Mouse (Mus musculus) MEL (cell line): ENCODE measurements at regions not wholly inside any gene's neighbourhood (a gene's known extent, or its start where the extent isn't known, plus 50 kb on each side); places are given as distances from the start of the nearest gene placed in this dataset.

Experiments
- DNase-seq: peaks from one replicate; pipeline ENCODE4 v3.0.0; 2011; ENCODE audit warnings: low read depth, low spot score
- H3K27ac ChIP-seq: 2 replicates; pipeline ENCODE4 v1.5.1; 2012; ENCODE audit warnings: low read depth, mild to moderate bottlenecking, control low read depth, low read length, moderate library complexity; ENCODE audit not compliant: control insufficient read depth
- H3K27me3 ChIP-seq, 2 experiments: fragments of 150-350 bp in 1 of 2; sonication (generic) in 1 of 2; 2 replicates each; pipeline ENCODE4 v1.6.1; 2012; ENCODE audit warnings: low read length in 2 of 2, mild to moderate bottlenecking in 2 of 2, improper control_type of control experiment in 1 of 2, moderate library complexity in 1 of 2; ENCODE audit not compliant: insufficient read depth in 2 of 2, control insufficient read depth in 1 of 2
- H3K36me3 ChIP-seq, 2 experiments: 2 replicates each; pipeline ENCODE4 v1.6.1; 2012 to 2014; ENCODE audit warnings: low read length in 2 of 2, improper control_type of control experiment in 1 of 2, inconsistent platforms in 1 of 2, mild to moderate bottlenecking in 1 of 2; ENCODE audit not compliant: insufficient read depth in 2 of 2, control insufficient read depth in 1 of 2
- H3K4me1 ChIP-seq, 2 experiments: fragments of 150-350 bp in 1 of 2; sonication (generic) in 1 of 2; 2 replicates each; pipeline ENCODE4 v1.6.1; 2012; ENCODE audit warnings: low read length in 2 of 2, improper control_type of control experiment in 1 of 2, mild to moderate bottlenecking in 1 of 2; ENCODE audit not compliant: insufficient read depth in 2 of 2, control insufficient read depth in 1 of 2
- H3K4me3 ChIP-seq, 2 experiments: fragments of 150-350 bp in 1 of 2; sonication (generic) in 1 of 2; 2 replicates each; pipeline ENCODE4 v1.5.1; 2012; ENCODE audit warnings: low read depth in 2 of 2, low read length in 2 of 2, mild to moderate bottlenecking in 2 of 2, moderate library complexity in 2 of 2, control low read depth in 1 of 2, improper control_type of control experiment in 1 of 2; ENCODE audit not compliant: control insufficient read depth in 1 of 2, insufficient read depth in 1 of 2
- H3K79me2 ChIP-seq: 2 replicates; pipeline ENCODE4 v1.6.1; 2012; ENCODE audit warnings: mild to moderate bottlenecking, low read length, moderate library complexity; ENCODE audit not compliant: control insufficient read depth, poor library complexity, insufficient read depth
- H3K9ac ChIP-seq: 2 replicates; pipeline ENCODE4 v1.6.1; 2012; ENCODE audit warnings: low read depth, mild to moderate bottlenecking, control low read depth, low read length, moderate library complexity; ENCODE audit not compliant: control insufficient read depth, poor library complexity, severe bottlenecking
- H3K9me3 ChIP-seq: fragments of 150-350 bp; sonication (generic); replicated peaks from 2 replicates; pipeline ENCODE4 v1.6.1; 2012; ENCODE audit warnings: mild to moderate bottlenecking, low read length, improper control_type of control experiment, moderate library complexity; ENCODE audit not compliant: insufficient read depth
- BHLHE40 ChIP-seq: IDR thresholded peaks from 2 replicates; pipeline ENCODE4 v1.6.1; 2012; ENCODE audit warnings: low read depth, mild to moderate bottlenecking, inconsistent platforms, low read length, improper control_type of control experiment, borderline replicate concordance
- CTCF ChIP-seq, 3 experiments: IDR thresholded peaks in 2 of 3; conservative IDR thresholded peaks in 1 of 3; 2 replicates each; pipeline ENCODE4 v1.5.1; 2011 to 2012; ENCODE audit warnings: low read length in 3 of 3, low read depth in 2 of 3, mild to moderate bottlenecking in 2 of 3, improper control_type of control experiment in 1 of 3, inconsistent platforms in 1 of 3, mixed read lengths in 1 of 3, moderate library complexity in 1 of 3; ENCODE audit not compliant: control insufficient read depth in 1 of 3, insufficient read depth in 1 of 3, poor library complexity in 1 of 3, severe bottlenecking in 1 of 3
- E2F4 ChIP-seq: IDR thresholded peaks from 2 replicates; pipeline ENCODE4 v1.6.1; 2011; ENCODE audit warnings: low read depth, low read length, improper control_type of control experiment, borderline replicate concordance
- ETS1 ChIP-seq: IDR thresholded peaks from 2 replicates; pipeline ENCODE4 v1.6.1; 2012; ENCODE audit warnings: low read depth, mild to moderate bottlenecking, inconsistent platforms, low read length, improper control_type of control experiment, moderate library complexity
- GABPA ChIP-seq: IDR thresholded peaks from 2 replicates; pipeline ENCODE4 v1.6.1; 2012; ENCODE audit warnings: low read depth, mild to moderate bottlenecking, inconsistent platforms, low read length, improper control_type of control experiment, moderate library complexity
- KAT2A ChIP-seq: conservative IDR thresholded peaks from 2 replicates; pipeline ENCODE4 v1.6.1; 2012; ENCODE audit warnings: low read depth, low read length, improper control_type of control experiment, inconsistent platforms
- MAFK ChIP-seq: IDR thresholded peaks from 2 replicates; pipeline ENCODE4 v1.6.1; 2011; ENCODE audit warnings: low read depth, mild to moderate bottlenecking, low read length, improper control_type of control experiment, borderline replicate concordance
- MAX ChIP-seq: IDR thresholded peaks from 2 replicates; pipeline ENCODE4 v1.6.1; 2011; ENCODE audit warnings: low read length, improper control_type of control experiment
- MYB ChIP-seq: IDR thresholded peaks from 2 replicates; pipeline ENCODE4 v1.6.1; 2011; ENCODE audit warnings: mild to moderate bottlenecking, low read depth, low read length, improper control_type of control experiment
- MYC ChIP-seq: IDR thresholded peaks from 2 replicates; pipeline ENCODE4 v1.6.1; 2011; ENCODE audit warnings: low read depth, mild to moderate bottlenecking, low read length, improper control_type of control experiment, moderate library complexity
- NELFE ChIP-seq: IDR thresholded peaks from 2 replicates; pipeline ENCODE4 v1.6.1; 2011; ENCODE audit warnings: low read depth, low read length, improper control_type of control experiment
- POLR2AphosphoS5 ChIP-seq: IDR thresholded peaks from 2 replicates; pipeline ENCODE4 v1.6.1; 2012; ENCODE audit warnings: low read depth, borderline replicate concordance, mild to moderate bottlenecking, inconsistent platforms, low read length, moderate library complexity, mixed read lengths
- RAD21 ChIP-seq: IDR thresholded peaks from 2 replicates; pipeline ENCODE4 v1.6.1; 2011; ENCODE audit warnings: mild to moderate bottlenecking, low read depth, low read length, improper control_type of control experiment
- RCOR1 ChIP-seq: IDR thresholded peaks from 2 replicates; pipeline ENCODE4 v1.6.1; 2012; ENCODE audit warnings: low read depth, mild to moderate bottlenecking, inconsistent platforms, low read length, improper control_type of control experiment
- SIN3A ChIP-seq: IDR thresholded peaks from 2 replicates; pipeline ENCODE4 v1.6.1; 2012; ENCODE audit warnings: low read length, improper control_type of control experiment, inconsistent platforms
- USF1 ChIP-seq: IDR thresholded peaks from 2 replicates; pipeline ENCODE4 v1.6.1; 2014; ENCODE audit warnings: low read depth, mild to moderate bottlenecking, inconsistent platforms, low read length, improper control_type of control experiment, moderate library complexity
- ZMIZ1 ChIP-seq: IDR thresholded peaks from 2 replicates; pipeline ENCODE4 v1.6.1; 2012; ENCODE audit warnings: low read depth, mild to moderate bottlenecking, inconsistent platforms, low read length, improper control_type of control experiment, moderate library complexity

GRCm38 (mm10) chr10:46059285-46059684 lies 481.7 kb downstream of the Hace1 start:
- H3K9me3 ChIP-seq: no peaks in the 10 kb centered on the region
- no peaks in the 10 kb centered on the region for H3K79me2 ChIP-seq
- TF ChIP-seq KAT2A (no peak), USF1 (no peak), GABPA (no peak)
- no peak overlapping the region for H3K9ac ChIP-seq
- no peak for DNase-seq
- no peaks in the 10 kb centered on the region; a peak in 1 of 4 replicates for H3K4me1 ChIP-seq
- H3K4me3 ChIP-seq: no peak overlapping the region
- H3K27ac ChIP-seq: no peak overlapping the region
- H3K27me3 ChIP-seq: no peaks in the 10 kb centered on the region
- H3K36me3 ChIP-seq: no peaks in the 10 kb centered on the region

GRCm38 (mm10) chr10:46063831-46064230 lies 486.2 kb downstream of the Hace1 start:
- no peaks in the 10 kb centered on the region for H3K9me3 ChIP-seq
- H3K79me2 ChIP-seq: no peaks in the 10 kb centered on the region
- H3K27me3 ChIP-seq: no peaks in the 10 kb centered on the region
- H3K9ac ChIP-seq: no peak overlapping the region
- no peaks in the 10 kb centered on the region; a peak in 1 of 4 replicates for H3K4me1 ChIP-seq
- no peak overlapping the region for H3K27ac ChIP-seq
- H3K4me3 ChIP-seq: no peak overlapping the region
- no peaks in the 10 kb centered on the region for H3K36me3 ChIP-seq
- TF ChIP-seq MAX (no peak), MYB (no peak), ETS1 (no peak), CTCF (IDR thresholded peaks at IDR 0.05 in 2 of 3, conservative IDR thresholded peaks at IDR 0.05 in 1 of 3; ENCODE audit: control insufficient read depth in 1 of 3, insufficient read depth in 1 of 3, low read depth in 2 of 3, low read length in 3 of 3, poor library complexity in 1 of 3, severe bottlenecking in 1 of 3) (no peak), E2F4 (no peak), ZMIZ1 (no peak), BHLHE40 (no peak), RAD21 (no peak)
- TF ChIP-seq, all 39 proteins: peak for 0
- DNase-seq: no peak

- Histone ChIP-seq H3K36me3 (no peaks in the 10 kb centered on the region), H3K9me3 (no peaks in the 10 kb centered on the region), H3K9ac (no peak overlapping the region), H3K4me3 (no peak overlapping the region), H3K79me2 (no peaks in the 10 kb centered on the region), H3K27me3 (no peaks in the 10 kb centered on the region), H3K27ac (no peak overlapping the region), H3K4me1 (no peaks in the 10 kb centered on the region)
- no peak for DNase-seq
- no peak for TF ChIP-seq NELFE
- no peak for TF ChIP-seq MYC
- TF ChIP-seq MAFK: no peak
- TF ChIP-seq RCOR1: no peak
- no peak for TF ChIP-seq POLR2AphosphoS5
- TF ChIP-seq KAT2A: no peak
- no peak for TF ChIP-seq SIN3A
- TF ChIP-seq MYB: no peak
- TF ChIP-seq CTCF (IDR thresholded peaks at IDR 0.05 in 2 of 3, conservative IDR thresholded peaks at IDR 0.05 in 1 of 3; ENCODE audit: control insufficient read depth in 1 of 3, insufficient read depth in 1 of 3, low read depth in 2 of 3, low read length in 3 of 3, poor library complexity in 1 of 3, severe bottlenecking in 1 of 3): no peak
Measured at GRCm38 (mm10) chr10:46070766-46071165, 493.1 kb downstream of the Hace1 start.
